Mouse (Mus musculus) bone marrow, adult 2 months (tissue): ENCODE measurements around the gene Rps2. TPM values are rescaled to one million over a fixed set of nuclear protein-coding genes. Genes with fewer than 3 reads are reported as not detected.
A peak's percentile ranks its signal among the peaks of the same experiment; 100 is the strongest.

ENCODE experiments used
- H3K27ac ChIP-seq: fragments of 200-500 bp; 2 replicates; pipeline ENCODE4 v1.5.1; 2012; ENCODE audit warnings: low read depth, mild to moderate bottlenecking, control low read depth, inconsistent platforms, low read length; ENCODE audit not compliant: control insufficient read depth, poor library complexity, insufficient read depth
- H3K4me1 ChIP-seq: fragments of 200-500 bp; 2 replicates; pipeline ENCODE4 v1.6.1; 2011; ENCODE audit warnings: low read length; ENCODE audit not compliant: control insufficient read depth, insufficient read depth
- H3K4me3 ChIP-seq: fragments of 200-500 bp; replicated peaks from 2 replicates; pipeline ENCODE3; 2011; ENCODE audit warnings: mild to moderate bottlenecking, low read depth, low read length, control low read depth; ENCODE audit not compliant: control insufficient read depth
- CTCF ChIP-seq: fragments of 200-500 bp; IDR thresholded peaks from 2 replicates; pipeline ENCODE4 v1.5.1; 2011; ENCODE audit warnings: low read length, control low read depth; ENCODE audit not compliant: control insufficient read depth, insufficient read depth
- POLR2A ChIP-seq: fragments of 200-500 bp; IDR thresholded peaks from 2 replicates; pipeline ENCODE4 v1.6.1; 2011; ENCODE audit warnings: low read depth, mild to moderate bottlenecking, control low read depth, low read length, borderline replicate concordance; ENCODE audit not compliant: control insufficient read depth
- WGBS: fragments of 180-500 bp; shearing (Covaris S2); methylation state at CpG from one replicate; pipeline ENCODE4 v1.1.7; 2018; 5-methylcytosine and 5-hydroxymethylcytosine counted together
- polyA plus RNA-seq: library from polyadenylated mRNA; stranded (reverse); fragments of >200 nt; gene quantifications from 2 replicates; pipeline ENCODE4 v1.2.4, GENCODE M21; 2011; ENCODE audit warnings: low replicate concordance; ENCODE audit not compliant: missing spikeins, insufficient read depth, insufficient read length

Rps2 gene
- polyA plus RNA-seq, 1 experiment, result 1,146 TPM

DNA sequence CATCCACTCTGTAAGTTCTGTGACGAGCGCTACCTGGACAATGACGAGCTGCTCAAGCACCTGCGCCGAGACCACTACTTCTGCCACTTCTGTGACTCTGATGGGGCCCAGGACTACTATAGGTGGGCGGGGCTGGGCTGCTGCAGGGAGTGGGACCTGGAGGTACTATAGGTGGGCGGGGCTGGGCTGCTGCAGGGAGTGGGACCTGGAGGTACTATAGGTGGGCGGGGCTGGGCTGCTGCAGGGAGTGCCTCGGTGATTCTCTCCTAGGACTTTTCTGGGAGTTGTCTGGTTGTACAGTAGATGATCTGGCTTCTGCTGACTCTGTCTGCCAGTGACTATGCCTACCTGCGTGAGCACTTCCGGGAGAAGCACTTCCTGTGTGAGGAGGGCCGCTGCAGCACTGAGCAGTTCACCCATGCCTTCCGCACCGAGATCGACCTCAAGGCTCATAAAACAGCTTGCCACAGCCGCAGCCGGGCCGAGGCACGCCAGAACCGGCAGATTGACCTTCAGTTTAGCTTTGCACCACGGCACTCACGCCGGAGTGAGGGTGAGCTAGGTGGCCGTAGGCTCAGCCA, 40.3 kb upstream of the Rps2 start:
- H3K4me3 ChIP-seq, result no peak overlapping the region
- WGBS, result 93% methylated on average over 24 of the region's 24 CpGs
- H3K4me1 ChIP-seq, result no peaks in the 10 kb centered on the region; the same call in 1 of the 2 replicates
- TF ChIP-seq POLR2A (no peak), CTCF (no peak)
- H3K27ac ChIP-seq, result no peak overlapping the region

DNA sequence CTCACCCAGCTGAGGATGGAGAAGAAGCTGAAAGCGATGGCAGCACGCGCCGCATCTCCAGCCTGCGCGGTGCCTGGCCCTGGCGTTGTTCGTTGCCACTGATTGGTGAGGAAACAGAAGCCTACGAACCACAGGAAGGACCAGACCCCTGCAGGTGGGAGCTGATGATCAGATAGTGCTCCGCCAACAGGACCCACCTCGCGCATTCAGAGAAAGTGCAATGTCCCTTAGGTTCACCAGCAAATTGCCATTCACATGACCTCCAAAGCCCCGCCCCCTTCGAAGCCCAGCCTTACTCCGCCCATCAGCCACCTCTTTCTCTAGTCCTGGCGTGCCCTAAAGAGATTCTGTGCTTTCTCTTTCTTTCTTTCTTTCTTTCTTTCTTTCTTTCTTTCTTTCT, 31.4 kb upstream of the Rps2 start:
- 37% methylated on average over 16 of the region's 16 CpGs for WGBS
- H3K27ac ChIP-seq, result no peak overlapping the region
- H3K4me3 ChIP-seq, result no peak overlapping the region
- TF ChIP-seq POLR2A, result no peak
- TF ChIP-seq CTCF, result peak; percentile 2; the same call in 1 of the 2 replicates
- H3K4me1 ChIP-seq, result no peaks in the 10 kb centered on the region

DNA sequence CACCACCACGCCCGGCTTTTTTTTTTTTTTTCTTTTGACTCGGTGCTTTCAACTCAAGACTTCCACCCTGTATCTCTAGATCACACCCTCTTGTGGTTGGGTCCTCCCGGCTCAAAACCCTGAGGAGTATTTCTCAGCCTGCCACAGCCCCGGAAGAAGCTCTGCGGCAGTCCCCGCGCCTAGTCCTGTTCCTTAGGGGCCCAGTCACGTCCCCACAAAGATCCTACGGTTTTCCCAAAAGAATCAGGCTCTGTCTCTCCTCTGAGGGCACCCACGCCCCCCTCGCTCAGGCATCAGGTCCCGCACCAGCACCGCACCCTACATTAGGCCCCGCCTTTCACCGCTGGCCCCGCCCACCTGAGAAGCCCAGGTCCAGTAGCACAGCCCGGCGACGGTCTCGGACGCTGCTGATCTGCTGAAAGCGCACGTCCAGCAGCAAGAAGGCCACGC, 30.7 kb upstream of the Rps2 start:
- TF ChIP-seq POLR2A, result no peak; the same call in 1 of the 2 replicates
- no peak for TF ChIP-seq CTCF
- under 1% methylated on average over 25 of the region's 25 CpGs for WGBS
- no peaks in the 10 kb centered on the region for H3K4me1 ChIP-seq

DNA sequence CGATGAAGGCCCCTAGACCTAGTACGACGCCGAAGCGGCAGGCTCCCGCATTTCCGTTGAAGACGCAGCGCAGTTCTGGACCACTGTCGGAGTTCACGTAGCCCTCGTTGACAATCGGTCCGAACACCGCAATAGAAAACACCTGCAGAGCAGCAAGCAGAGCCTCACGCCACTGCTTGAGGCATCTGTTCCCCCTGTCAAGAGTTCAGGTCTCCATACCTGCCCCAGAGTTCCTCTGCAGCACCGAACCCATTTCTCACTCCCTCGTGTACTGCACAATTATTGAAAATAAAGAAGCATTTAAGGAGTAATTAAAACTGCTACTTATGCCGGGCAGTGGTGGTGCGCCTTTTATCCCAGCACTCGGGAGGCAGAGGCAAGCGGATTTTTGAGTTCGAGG, 30.3 kb upstream of the Rps2 start:
- no peak overlapping the region for H3K27ac ChIP-seq
- peak overlapping the region; percentile 62 for H3K4me3 ChIP-seq
- no peak for TF ChIP-seq CTCF
- no peak for TF ChIP-seq POLR2A
- 20% methylated on average over 23 of the region's 23 CpGs for WGBS
- no peaks in the 10 kb centered on the region for H3K4me1 ChIP-seq

More for the DNA sequence above, 30.7 kb upstream of the Rps2 start:
- Histone ChIP-seq H3K27ac (no peak overlapping the region), H3K4me3 (peak overlapping the region; percentile 62)

DNA sequence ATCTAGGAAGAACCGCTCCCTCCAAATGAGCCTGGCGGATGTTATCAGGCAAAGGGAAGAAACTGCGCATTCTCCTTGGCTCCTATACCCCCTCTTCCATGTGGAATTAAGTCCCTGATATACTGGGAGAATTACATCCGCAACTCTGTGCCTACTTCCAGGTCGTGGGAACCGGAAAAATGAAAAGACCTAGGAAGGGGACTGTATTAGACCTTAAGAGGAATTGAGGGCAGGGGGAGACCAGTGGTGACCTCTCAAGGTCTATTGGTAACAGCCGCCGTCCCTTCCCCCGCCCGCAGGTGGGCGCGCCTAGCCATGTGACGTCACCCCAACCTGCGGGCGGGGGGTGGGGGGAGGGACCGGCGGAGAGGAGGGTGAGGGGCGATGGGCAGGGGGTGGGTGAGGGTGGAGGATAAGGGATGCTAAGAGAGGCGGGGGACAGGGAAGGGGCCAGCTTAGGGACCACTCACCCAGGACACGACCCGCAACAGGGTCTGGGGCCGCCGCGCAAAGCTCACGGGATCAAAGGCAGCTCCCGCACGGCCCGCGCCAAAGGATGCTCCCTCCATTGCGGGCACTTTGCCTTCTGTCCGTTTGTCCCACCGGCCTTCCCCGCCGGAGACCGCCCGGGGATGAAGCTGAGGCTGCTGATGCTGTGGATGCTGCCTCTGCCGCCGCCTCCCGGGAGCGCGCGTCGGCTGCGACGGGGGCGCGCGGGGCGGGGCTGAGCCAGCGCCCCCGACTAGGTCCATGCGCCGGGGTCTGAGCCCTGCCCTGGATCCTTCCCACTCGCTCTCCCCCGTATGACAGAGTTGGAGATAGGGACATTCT, 28.4 kb upstream of the Rps2 start, which contains the start of gene Syngr3:
Gene Syngr3, minus strand, starts transcription at position 705 of the 831 bp plus-strand sequence.
- Histone ChIP-seq H3K4me1 (no peaks in the 10 kb centered on the region), H3K27ac (no peak within 1 kb of the TSS), H3K4me3 (no peak within 1 kb of the TSS)
- WGBS, result 3% methylated on average over 55 of the region's 55 CpGs
- no peak for TF ChIP-seq CTCF

DNA sequence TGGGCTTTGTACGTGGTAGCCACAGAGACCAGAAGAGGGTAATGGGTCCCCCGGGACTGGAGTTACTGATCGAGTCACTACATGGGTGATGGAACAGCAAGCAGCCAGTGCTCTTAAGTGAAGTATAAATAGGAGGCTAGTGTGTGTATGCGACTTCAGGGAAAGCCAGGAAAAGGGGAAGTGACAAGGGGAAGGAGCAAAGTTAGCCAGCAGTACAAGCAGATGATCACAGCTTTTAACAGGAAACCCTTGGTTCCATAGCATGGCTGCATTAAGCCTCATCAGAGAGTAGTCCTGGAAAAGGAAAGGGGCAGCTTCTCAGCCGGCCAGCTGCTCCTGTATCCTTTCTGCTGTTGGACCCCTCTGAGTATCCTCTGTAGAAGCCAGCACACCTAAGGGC, 25.5 kb upstream of the Rps2 start:
- 45% methylated on average over 5 of the region's 5 CpGs for WGBS
- H3K27ac ChIP-seq, result no peak overlapping the region
- TF ChIP-seq CTCF (no peak), POLR2A (no peak)
- H3K4me1 ChIP-seq, result no peaks in the 10 kb centered on the region; the same call in 1 of the 2 replicates
- H3K4me3 ChIP-seq, result no peak overlapping the region

DNA sequence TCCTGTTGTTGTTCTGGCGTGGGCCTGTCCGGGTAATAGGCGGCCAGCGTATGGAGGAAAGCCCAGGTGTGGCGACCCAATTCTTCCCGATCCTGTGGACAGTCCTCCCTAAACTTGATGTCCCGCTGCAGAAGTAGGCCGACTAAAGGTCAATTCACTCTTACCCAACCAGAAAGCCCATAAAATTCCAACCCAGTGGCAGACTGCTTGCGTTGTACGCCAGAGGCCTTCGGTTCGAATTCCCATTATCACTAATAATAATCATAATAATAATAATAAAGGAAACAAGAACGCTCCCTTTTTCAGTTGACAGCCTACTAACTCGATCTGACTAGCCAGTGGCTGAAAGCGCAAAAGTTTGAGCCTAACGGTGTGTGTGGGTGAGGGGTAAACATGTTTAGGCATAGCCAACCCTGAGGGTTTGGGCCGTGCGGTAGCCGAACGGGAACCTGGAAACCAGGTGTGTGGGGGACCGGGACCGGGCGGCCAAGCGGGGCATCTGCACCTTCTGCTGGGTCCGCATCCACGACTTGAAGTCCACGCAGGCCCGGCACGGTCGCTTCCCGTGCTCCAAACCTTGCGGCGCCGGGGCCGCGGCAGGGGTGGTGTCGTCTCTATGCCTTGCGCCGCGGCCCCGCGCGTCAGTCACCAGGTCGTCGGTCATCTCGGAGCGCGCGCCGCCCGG, 22.4 kb upstream of the Rps2 start:
- 17% methylated on average over 51 of the region's 51 CpGs for WGBS
- Histone ChIP-seq H3K4me1 (no peaks in the 10 kb centered on the region; the same call in 1 of the 2 replicates), H3K27ac (peak overlapping the region; percentile 83), H3K4me3 (peak overlapping the region; percentile 69)
- TF ChIP-seq CTCF (no peak), POLR2A (no peak)

DNA sequence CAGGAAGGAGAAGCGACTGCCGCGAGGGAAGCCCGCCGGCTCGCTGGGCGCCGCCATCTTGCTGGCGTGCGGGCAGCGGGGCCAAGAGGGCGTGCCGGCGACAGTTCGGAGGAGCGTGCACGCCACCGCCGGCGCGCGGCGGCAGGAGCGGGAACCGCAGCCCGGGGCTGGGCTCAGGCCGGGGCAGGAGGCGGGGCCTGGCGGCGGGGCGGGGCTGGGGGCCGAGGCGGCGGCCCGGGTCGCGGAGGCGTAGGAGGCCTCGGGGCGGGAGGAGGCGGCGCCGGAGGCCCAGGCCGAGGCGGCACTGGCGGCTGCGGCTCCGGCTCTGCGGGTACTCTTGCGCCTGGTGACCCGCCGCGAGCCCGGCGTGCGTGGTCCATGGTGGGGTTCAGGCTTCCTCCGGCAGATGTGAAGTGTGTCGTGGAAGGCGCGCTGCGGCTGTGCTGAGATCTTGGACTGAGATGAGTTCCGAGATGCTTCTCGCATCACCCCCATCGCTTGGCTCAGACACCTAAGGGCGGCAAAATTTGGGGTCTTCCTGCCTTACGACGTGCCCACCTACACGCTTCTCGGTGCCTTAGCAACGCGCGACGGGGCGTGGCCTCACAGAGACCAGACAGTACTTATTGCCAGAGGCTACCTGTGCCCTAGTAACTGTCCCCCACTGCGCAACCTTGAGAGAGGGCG, 21.8 kb upstream of the Rps2 start, which contains the start of the genes Gfer and Noxo1:
Gene Gfer, minus strand, starts transcription at position 146 of the 687 bp plus-strand sequence.
Gene Noxo1, plus strand, starts transcription at position 224 of the 687 bp plus-strand sequence.
- under 1% methylated on average over 76 of the region's 76 CpGs for WGBS

More for the DNA sequence above, 21.8 kb upstream of the Rps2 start, which contains the start of the genes Gfer and Noxo1:
- H3K4me1 ChIP-seq, result no peaks in the 10 kb centered on the region; the same call in 1 of the 2 replicates
- 0 out of 2 replicates have a peak, but pooled peaks have one; percentile 8 for TF ChIP-seq CTCF
- TF ChIP-seq POLR2A, result peak; percentile 62; the same call in 1 of the 2 replicates
- H3K27ac ChIP-seq, result peak within 1 kb of the TSS; percentile 83
- peak within 1 kb of the TSS; percentile 95 for H3K4me3 ChIP-seq
